Mouse (Mus musculus) small intestine, adult 2 months (tissue): Measurements from ENCODE around the gene Suclg2. TPM values are rescaled to one million over a fixed set of nuclear protein-coding genes. Genes with fewer than 3 reads are reported as not detected.

Experiments
- H3K27ac ChIP-seq: fragments of 200-500 bp; 2 replicates; pipeline ENCODE4 v1.5.1; 2012; ENCODE audit warnings: low read depth, low read length, control low read depth, inconsistent platforms; ENCODE audit not compliant: insufficient read depth
- H3K27me3 ChIP-seq: fragments of 200-500 bp; 2 replicates; pipeline ENCODE4 v1.6.1; 2012; ENCODE audit warnings: mild to moderate bottlenecking, moderate library complexity, low read length, inconsistent platforms; ENCODE audit not compliant: control insufficient read depth, insufficient read depth
- H3K36me3 ChIP-seq: fragments of 200-500 bp; 2 replicates; pipeline ENCODE4 v1.6.1; 2012; ENCODE audit warnings: mild to moderate bottlenecking, low read length, control low read depth, inconsistent platforms; ENCODE audit not compliant: control insufficient read depth, insufficient read depth
- H3K4me1 ChIP-seq: fragments of 200-500 bp; 2 replicates; pipeline ENCODE4 v1.6.1; 2012; ENCODE audit warnings: low read length, inconsistent platforms, mixed read lengths; ENCODE audit not compliant: control insufficient read depth, insufficient read depth, insufficient read length
- H3K4me3 ChIP-seq: fragments of 200-500 bp; 2 replicates; pipeline ENCODE4 v1.5.1; 2012; ENCODE audit warnings: low read depth, mild to moderate bottlenecking, control low read depth, inconsistent platforms, low read length, moderate library complexity
- CTCF ChIP-seq: fragments of 200-500 bp; IDR thresholded peaks from 2 replicates; pipeline ENCODE4 v1.5.1; 2012; ENCODE audit warnings: low read depth, mild to moderate bottlenecking, control low read depth, inconsistent platforms, low read length, moderate library complexity, mixed read lengths; ENCODE audit not compliant: insufficient replicate concordance, insufficient read length; ENCODE audit errors: extremely low read depth
- POLR2A ChIP-seq: fragments of 200-500 bp; IDR thresholded peaks from 2 replicates; pipeline ENCODE4 v1.6.1; 2012; ENCODE audit warnings: low read depth, mild to moderate bottlenecking, control low read depth, inconsistent platforms, low read length, moderate library complexity
- WGBS: fragments of 180-500 bp; shearing (Covaris S2); methylation state at CpG from one replicate; pipeline ENCODE4 v1.1.7; 2018; 5-methylcytosine and 5-hydroxymethylcytosine counted together
- polyA plus RNA-seq: library from polyadenylated mRNA; depleted of rRNA; stranded (reverse); fragments of >200 nt; gene quantifications from 2 replicates; pipeline ENCODE4 v1.2.3, GENCODE M21; 2012

The Suclg2 gene
- polyA plus RNA-seq, 1 experiment, result 13.1 TPM

DNA sequence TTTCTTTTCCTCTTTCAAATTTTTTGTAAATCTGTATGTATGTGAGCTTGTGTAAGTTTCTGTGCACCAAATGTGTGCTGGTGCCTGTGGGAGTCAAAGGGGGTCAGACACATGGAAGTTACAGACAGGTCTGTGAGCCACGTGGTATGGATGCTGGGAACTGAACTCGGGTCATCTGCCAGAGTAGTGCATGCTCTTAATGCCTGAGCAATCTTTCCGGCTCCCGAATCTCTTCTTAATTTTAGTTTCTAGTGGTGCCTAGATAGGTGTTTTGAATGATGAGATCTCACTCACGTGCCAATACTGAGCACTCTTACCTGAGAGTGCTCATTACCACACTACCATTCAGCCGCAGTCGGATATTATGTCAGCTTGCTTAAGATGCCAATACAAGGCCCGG is 60.9 kb downstream of the Suclg2 start:
- H3K27me3 ChIP-seq, result no peaks in the 10 kb centered on the region
- H3K4me1 ChIP-seq, result no peaks in the 10 kb centered on the region
- no peak overlapping the region for H3K27ac ChIP-seq
- H3K4me3 ChIP-seq, result no peak overlapping the region
- 97% methylated on average over 8 of the region's 8 CpGs for WGBS
- TF ChIP-seq CTCF (no peak), POLR2A (no peak)
- peaks cover 9% of the 10 kb centered on the region for H3K36me3 ChIP-seq

DNA sequence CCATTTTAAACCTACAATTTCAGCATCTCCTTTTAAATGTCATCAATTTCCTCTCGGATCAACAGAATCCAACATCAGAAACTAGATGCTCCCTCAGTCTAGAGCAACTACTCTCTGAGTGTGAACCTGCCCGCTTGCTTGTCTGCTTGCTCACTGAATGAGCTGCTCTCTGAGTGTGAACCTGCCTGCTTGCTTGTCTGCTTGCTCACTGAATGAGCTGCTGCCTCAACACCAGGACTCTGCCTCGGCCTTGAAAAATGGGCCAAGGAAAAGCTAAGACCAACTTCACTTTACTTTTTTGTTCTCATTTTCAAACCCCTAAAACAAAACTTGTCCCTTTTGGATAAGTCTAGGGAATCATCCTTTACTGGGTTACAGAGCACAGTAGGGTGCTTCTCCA is 64.9 kb downstream of the Suclg2 start:
- 89% methylated on average over 3 of the region's 3 CpGs for WGBS
- H3K36me3 ChIP-seq, result peaks cover 11% of the 10 kb centered on the region
- H3K27ac ChIP-seq, result no peak overlapping the region
- no peak for TF ChIP-seq CTCF
- TF ChIP-seq POLR2A, result no peak
- no peaks in the 10 kb centered on the region for H3K4me1 ChIP-seq
- no peak overlapping the region for H3K4me3 ChIP-seq
- H3K27me3 ChIP-seq, result no peaks in the 10 kb centered on the region

DNA sequence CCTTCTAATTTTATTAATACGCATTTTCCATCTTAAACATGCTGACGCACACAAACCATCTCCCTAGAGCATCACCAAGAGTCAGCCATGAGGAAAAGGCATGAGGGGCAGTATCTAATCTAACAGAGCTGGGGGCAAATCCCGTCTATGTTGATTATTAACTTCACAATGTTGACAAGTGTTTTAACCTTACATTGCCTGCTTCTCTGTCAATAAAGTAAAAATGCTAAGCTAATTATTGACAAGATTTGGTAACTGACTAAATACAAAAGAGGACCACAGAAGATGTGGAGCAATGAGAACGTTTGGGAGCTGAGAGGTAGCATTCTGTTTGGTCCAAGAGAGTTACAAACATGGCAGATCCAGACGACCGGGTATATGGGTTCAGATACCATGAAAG is 65.8 kb downstream of the Suclg2 start:
- Histone ChIP-seq H3K27me3 (no peaks in the 10 kb centered on the region), H3K36me3 (peaks cover 11% of the 10 kb centered on the region), H3K27ac (no peak overlapping the region), H3K4me1 (no peaks in the 10 kb centered on the region), H3K4me3 (no peak overlapping the region)
- 64% methylated on average over 6 of the region's 6 CpGs for WGBS
- TF ChIP-seq POLR2A (no peak), CTCF (no peak)

- Histone ChIP-seq H3K4me1 (no peaks in the 10 kb centered on the region), H3K36me3 (peaks cover 8% of the 10 kb centered on the region), H3K4me3 (no peak overlapping the region), H3K27me3 (no peaks in the 10 kb centered on the region), H3K27ac (no peak overlapping the region)
- 81% methylated on average over 6 of the region's 6 CpGs for WGBS
- TF ChIP-seq CTCF (no peak), POLR2A (no peak)
Measured at GRCm38 (mm10) chr6:95651391-95651876, 67.2 kb downstream of the Suclg2 start.

DNA sequence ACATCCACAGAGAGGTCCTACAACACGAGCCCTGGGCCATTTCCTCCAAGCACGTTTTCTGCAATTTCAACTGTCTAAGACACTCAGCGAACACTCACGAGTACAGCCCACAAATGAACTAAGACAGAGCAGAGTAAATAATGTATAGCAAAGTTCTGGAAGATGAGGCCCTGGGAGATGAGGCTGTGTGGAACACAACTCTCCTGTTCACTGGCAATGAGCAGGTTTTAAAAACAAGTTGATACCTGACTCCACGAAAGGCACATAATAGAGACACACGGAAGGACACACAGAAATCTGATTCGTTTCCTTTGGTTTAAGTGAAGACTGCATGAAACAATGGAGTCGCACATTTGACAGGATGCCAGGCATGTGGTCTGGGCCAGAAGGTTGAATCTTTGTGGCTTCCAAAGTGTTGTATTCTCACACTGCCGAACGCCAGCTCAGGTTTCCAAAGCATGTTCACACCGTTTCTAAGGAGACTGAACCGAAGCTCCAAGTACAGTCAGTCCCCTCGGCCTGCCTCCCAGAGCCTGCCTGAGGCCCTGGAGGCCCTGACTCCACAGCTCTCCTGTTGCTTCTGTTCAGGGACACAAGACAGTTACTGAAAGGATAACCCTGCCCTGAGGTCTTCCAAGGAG is 68.4 kb downstream of the Suclg2 start:
- Histone ChIP-seq H3K27ac (no peak overlapping the region), H3K27me3 (no peaks in the 10 kb centered on the region), H3K4me1 (no peaks in the 10 kb centered on the region), H3K4me3 (no peak overlapping the region), H3K36me3 (peaks cover 8% of the 10 kb centered on the region)
- TF ChIP-seq POLR2A (no peak), CTCF (no peak)
- 84% methylated on average over 13 of the region's 13 CpGs for WGBS

GRCm38 (mm10) chr6:95649123-95649663 is 69.4 kb downstream of the Suclg2 start:
- H3K27me3 ChIP-seq, result no peaks in the 10 kb centered on the region
- TF ChIP-seq CTCF (no peak), POLR2A (no peak)
- no peak overlapping the region for H3K4me3 ChIP-seq
- WGBS, result 86% methylated on average over 10 of the region's 10 CpGs
- peaks cover 6% of the 10 kb centered on the region; the same call in 1 of the 2 replicates for H3K36me3 ChIP-seq
- H3K4me1 ChIP-seq, result no peaks in the 10 kb centered on the region
- H3K27ac ChIP-seq, result no peak overlapping the region

DNA sequence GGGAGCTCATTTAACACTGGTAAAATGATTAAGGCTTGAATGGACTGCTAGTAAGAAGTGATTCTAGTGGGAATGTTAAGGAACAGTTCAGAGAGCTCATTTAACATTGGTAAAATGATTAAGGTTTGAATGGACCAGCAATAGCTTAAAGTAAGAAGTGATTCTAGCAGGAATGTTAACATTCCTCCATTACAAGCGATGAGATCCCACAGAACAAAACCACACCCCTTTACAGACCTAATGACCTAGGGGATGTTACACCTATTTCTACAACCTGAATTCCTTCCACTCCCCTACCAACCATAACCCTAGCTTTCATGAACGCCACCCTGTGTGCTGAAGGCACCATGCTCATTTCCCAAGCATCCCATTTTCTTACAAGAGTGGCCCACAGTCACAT is 81.2 kb downstream of the Suclg2 start:
- no peak for TF ChIP-seq CTCF
- no peak for TF ChIP-seq POLR2A
- WGBS, result 89% methylated on average over 2 of the region's 2 CpGs
- no peak overlapping the region for H3K27ac ChIP-seq
- H3K4me1 ChIP-seq, result no peaks in the 10 kb centered on the region
- no peaks in the 10 kb centered on the region for H3K27me3 ChIP-seq
- H3K36me3 ChIP-seq, result no peaks in the 10 kb centered on the region
- H3K4me3 ChIP-seq, result no peak overlapping the region

- Histone ChIP-seq H3K36me3 (no peaks in the 10 kb centered on the region; the same call in 1 of the 2 replicates), H3K27me3 (no peaks in the 10 kb centered on the region), H3K27ac (no peak overlapping the region), H3K4me3 (no peak overlapping the region), H3K4me1 (no peaks in the 10 kb centered on the region)
- TF ChIP-seq CTCF (no peak), POLR2A (no peak)
- WGBS, result 68% methylated on average over 2 of the region's 2 CpGs
Measured at GRCm38 (mm10) chr6:95635411-95635810, 83.2 kb downstream of the Suclg2 start.
